Mouse (Mus musculus): ENCODE measurements around the gene Efhc1.

The Efhc1 gene

DNA sequence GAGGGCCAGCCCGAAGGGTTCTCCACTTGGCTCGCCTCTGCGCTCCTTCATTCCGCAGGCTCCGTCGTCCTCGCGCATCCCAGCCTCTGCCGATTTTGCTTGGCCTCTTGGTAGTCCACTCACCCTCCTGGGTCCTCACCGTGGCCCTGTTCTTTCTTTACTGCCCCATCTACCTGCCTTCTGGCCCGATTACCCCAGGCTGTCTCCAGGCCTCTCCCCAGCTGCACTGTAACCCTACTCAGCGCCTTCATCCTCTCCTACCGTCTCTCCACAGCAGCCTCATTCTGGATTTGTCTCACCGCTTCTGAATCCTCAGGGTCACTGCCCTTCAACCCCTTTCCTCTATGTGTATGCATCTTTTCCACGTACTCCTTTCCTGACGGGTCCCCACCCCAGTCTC lies 373 bp downstream of the Efhc1 start:
- no peak for DNase-seq (ENCODE audit: low spot score)

DNA sequence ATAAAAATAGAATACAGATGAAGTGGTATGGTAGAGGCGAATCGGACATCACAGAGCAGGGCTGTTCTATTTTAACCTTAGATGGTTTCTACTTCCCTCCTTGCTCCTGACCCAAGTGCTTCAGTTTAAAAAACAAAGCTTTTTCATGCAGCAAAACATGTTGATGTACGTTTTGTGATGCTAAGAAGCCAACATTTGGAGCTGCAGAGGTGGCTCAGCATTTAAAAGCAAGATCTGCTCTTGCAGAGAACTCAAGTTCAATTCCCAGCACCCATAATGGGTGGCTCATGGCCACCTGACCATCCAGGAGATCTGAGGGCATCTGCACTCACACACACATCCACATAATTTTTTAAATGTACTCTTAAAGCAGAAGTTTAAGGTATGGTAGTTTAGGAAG lies 3.5 kb downstream of the Efhc1 start:
- DNase-seq (ENCODE audit: low spot score), result no peak

DNA sequence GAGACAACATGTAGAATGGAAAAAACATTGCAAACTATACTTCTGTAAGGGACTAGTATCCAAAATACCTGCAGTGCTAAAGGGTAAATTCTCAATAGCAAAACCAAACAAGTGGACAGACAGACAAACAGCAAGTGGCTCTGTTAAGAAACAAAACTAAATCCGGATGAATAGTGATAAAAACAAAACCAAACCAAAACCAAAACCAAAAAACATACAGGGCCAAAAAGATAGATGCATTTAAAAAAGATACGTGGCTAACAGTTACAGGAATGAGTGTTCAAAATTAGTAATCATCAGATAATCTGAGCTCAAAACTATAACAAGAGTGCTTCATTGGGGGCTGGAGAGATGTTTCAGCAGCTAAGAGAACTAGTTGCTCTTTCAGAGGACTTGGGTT lies 18.2 kb downstream of the Efhc1 start:
- DNase-seq (ENCODE audit: low spot score), result no peak

DNA sequence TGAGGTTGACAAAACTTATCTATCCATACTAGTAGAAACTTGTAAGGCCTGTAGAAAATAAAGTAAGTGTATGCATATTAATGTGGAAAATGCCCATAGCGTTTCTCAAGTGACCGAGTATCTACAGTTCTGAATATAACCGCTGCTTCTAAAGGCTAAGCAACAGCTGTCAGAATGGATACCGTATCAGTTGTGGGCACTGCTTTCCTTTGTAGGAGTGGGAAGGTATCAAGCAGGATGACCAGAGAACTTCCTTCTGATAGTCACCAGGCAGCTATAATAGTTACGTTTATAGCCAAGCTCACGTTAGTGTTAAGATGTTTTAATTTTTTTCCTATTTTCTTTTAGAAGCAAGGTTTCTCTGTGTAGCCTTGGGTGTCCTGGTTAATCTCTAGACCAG lies 22.0 kb downstream of the Efhc1 start:
- DNase-seq (ENCODE audit: low spot score), result no peak

DNA sequence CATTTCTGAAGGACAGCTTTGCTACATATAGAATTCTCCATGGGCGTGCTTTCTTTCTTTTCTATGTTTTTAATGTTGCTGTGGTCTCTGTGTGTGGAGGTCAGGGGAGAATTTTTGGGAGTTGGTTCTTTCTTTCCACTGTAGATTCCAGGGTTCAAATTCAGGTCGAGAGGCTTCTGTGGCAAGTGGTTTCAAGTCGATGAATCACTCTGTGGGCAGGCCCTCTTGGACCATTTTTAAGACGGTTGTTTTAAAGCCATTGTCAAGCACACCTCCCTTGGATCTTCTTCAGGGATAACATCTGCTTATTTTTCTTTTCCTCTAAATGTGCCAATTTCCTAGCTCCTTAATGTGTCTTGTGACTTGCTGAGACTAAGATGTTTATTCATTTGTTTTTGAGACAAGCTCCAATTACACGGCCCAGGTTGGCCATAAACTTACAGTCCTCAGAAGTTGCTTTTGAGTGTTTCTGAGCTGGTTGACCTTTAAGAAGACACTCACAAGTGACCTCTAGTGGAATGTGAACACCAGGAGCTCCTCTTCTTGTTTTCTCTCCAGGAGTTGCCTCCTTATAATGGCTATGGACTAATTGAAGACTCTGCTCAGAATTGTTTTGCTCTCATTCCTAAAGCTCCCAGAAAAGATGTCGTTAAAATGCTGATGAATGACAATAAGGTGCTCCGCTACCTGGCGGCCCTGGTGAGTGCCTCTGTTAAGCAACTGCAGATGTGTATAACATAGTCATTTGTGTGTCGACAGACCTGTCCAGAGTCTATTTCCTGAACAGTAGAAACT lies 23.1 kb downstream of the Efhc1 start:
- DNase-seq (ENCODE audit: low spot score), result no peak

DNA sequence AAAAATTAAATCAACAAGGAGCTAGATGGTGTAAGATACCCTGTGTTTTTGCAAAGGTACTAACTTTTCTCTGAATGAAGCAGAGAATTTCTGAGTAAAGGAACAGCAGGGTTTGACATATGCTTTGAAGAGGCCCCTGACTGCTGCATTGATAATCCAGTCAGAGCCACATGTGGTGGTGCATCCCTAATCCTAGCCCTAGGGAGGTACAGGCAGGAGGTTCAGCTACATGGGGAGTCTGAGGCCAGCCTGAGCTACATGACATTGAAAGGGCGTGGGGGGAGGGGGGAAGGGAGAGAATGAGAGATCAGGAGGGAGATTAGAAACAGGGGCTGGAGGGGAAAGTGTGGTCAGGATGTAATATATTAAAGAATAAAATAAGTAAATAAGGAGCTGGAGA lies 29.1 kb downstream of the Efhc1 start:
- DNase-seq (ENCODE audit: low spot score), result no peak

DNA sequence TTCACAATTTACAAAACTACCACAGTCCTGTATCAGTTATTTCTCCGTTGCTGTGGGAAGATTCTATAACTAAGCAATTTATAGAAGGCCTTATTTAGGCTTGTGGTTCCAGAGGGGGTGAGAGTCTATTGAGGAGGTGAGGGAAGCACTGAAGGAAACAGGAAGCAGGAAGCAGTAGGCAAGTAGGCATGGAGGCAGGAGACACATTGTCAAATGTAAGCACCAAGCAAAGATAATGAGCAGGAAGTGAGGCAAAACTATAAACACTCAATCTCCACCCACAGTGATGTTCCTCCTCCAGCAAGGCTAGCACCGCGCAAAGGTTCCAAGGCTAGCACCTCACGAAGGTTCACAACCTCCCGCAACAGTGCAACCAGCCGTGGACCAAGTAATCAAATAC lies 30.3 kb downstream of the Efhc1 start:
- no peak for DNase-seq (ENCODE audit: low spot score)

DNA sequence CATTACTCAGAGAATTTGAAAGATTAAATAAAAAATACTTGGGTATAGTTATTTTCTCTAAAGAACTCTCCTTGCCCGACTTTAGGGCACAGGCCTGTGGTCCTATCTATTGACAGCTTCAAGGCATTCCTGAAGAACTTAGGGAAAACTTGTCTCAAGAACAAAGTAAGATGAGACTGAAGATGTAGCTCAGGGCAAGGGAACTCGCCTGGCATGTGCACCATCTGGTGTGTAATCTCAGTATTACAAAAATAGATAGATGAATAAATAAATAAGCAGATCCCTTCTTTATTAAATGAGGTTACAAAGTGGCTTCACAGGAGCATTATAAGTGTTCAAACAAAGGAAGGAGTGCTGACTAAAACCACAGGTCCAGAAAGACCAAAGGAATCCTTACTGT lies 32.7 kb downstream of the Efhc1 start:
- no peak for DNase-seq (ENCODE audit: low spot score)

DNA sequence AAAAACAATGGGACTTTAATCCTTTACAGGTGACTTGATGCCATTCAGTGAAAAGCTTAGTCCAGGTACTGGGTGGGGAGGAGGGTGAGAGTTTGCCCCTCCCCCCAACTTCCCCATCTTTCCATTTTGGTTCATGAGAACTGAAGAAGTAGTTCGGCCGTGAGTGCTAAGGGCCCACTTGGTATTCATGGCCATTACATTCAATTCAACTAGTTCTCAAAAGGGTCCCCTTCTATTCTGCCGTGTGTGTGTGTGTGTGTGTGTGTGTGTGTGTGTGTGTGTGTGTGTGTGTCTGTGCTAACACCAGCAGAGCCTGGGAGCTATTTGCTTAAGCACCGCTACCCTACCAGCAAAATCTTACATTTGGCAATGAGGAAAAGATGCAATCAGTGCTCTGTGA lies 33.2 kb downstream of the Efhc1 start:
- no peak for DNase-seq (ENCODE audit: low spot score)

DNA sequence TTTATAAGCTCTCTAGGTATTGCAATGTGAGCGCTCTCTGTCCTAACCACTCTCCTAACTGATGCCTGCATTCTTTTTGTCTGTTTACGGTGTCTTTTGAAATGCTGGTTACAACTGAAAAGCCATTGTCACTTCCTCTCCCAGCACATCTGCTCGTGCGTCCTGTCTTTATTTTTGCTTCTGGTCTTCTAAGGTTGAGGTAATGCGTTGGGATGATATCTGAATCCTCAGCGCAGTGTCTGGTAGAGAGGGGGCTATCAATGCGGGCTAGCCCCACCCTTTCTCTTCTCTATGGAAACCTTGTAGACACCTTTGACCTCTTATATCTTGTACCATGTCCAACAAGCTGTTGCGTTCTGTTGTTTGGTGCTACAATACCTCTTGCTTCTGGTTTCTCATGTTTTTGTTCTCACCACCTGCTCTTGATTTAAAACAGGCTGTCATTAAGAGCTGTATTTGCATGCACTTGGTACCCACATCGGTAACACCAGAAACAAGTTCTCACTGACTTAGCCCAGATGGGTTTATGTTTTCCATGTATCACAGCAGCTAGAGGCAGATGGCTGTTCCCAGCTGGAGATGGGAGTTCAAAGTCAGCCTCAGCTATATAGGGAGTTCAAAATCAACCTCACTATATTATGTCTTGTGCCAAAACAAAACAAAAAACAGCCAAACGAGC lies 35.1 kb downstream of the Efhc1 start:
- DNase-seq (ENCODE audit: low spot score), result no peak

DNA sequence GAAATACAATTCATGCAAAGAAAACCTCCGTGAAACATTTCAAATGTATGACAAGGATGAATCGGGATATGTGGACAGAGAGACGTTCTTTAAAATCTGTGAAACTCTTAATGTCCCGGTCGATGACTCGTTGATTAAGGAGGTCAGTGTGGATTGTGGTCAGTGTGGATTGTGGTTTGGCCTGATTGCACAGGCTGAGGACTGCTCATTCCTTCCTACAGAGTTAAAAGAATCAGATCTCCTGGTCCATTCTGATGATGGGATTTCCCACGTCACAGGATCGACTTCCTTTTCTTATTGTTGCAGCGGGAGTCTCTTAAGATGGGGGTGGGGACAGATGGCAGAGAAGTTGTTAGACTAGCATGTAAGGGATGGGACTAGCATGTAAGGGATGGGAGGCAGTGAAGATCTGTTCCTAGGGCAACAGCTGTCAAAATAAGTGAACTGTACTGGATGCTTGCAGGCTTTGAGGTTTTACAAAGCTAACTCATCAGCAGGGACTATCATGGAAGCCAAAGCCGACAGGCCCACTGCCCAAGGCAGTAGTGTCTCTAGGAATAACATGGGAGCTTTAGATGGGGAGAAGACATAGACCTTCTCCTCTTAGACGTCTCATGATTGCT lies 38.1 kb downstream of the Efhc1 start:
- no peak for DNase-seq (ENCODE audit: low spot score)

DNA sequence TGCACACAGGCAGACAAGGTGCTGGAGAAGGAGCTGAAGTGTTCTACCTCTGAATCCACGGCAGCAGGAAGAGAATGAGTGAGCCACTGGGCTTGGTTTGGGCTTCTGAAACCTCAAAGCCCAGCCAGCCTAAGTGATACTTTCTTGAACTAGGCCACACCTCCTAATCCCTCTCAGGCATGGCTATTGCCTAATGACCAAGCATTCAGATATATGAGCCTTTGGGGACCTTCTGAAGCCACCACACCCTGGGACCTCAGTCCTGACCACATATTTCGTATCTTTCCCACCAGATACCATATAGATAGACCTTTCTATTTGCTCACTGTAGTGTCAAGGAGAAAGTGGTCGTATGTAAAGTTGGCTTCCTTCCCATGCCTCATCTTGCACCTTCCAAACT lies 42.3 kb downstream of the Efhc1 start:
- no peak for DNase-seq (ENCODE audit: low spot score)

DNA sequence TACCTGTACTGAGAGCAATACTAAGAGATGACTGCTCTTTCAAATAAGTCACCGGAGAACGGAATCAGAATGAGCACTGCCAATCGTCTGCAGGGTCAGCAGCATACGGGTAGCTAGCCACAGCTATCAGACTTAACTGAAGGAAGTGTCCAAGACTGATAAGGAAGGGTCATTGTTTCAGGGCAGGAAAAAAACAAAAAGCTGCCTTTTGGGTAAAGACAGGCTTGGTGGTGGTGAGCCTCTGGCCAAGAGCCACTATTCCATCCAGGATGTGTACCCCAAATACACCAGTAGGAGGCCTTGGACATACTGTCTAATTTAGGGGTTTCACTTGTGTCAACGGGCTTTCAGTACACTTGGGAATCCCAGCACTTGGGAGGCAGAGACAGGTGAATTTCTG lies 42.9 kb downstream of the Efhc1 start:
- DNase-seq (ENCODE audit: low spot score), result no peak

DNA sequence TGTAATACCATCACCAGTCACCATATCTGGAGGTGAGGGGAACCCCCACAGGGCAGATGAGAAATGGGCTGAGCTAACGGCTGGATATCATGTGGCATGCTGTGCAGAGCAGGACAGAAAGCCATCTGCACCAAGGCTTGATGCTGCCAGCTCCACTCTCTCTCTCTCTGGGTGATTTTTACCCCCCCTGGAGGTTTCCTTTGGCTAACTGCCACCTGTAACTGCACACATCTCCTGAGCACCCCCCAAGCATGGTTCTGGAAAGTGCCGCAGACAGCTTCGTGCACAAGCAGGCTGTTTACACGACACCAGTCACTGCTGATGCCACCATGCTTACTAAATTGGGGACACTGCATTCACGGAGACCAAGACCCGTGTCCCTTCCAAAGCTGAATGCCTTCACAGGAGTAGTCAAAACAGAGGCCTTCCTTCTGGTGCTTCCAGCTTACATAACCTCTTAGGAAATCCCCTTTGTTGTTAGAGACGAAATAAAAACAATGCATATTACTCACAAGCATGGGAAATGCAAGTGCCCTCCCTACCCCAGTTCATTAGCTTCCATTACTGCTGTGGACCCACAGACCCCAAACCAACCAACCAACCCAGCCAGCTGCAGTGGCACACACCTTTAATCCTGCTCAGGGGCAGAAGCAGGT lies 44.0 kb downstream of the Efhc1 start:
- no peak for DNase-seq (ENCODE audit: low spot score)

DNA sequence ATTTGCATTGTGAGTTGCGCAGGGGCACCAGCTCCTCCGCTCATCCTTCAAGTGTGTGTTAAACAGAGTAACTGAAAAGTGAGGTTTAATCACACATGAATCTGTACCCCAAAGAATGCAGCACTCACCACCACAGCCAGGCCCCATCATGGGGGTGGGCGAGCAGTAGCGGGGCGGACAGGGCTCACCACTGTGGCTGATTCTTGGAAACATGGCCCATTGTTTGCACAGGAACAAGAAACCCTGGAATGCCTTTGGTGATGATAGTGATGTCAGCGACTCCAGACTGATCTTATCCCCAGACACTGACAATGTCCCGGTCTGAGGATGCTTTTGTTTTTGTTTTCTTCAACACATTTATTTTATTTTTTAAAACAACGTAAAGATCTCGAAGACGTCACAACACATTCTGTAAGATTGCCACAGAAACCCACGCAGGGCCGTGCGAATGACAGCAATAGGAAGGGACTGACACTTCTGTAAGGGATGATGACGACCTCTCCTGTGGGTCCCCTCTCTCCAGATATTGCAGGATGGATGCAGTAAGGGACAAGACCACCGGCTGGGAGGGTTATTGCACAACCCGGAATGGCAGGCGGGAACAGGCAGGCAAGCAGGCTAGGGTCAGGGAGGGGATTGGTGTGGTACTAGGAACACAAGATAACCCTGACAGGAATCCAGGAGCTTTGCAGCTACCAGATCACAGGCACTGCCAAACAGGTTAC lies 45.3 kb downstream of the Efhc1 start:
- no peak for DNase-seq (ENCODE audit: low spot score)

DNA sequence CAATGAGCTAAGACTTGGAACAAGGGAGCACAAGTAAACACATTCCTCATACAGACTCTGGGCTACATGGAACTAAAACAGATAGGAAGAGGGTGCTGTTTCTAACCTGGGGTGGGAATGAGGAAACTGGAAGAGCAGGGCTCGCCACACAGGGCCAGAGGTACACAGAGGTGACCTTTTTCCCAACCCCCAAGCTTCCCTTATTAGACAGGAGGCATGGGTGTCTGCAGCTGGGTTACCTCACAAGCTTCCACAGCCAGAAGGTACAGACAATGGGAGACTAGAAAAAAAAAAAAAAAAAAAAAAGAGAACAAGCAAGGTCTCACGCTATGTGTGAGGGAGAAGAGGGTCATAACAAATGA lies 45.9 kb downstream of the Efhc1 start:
- no peak for DNase-seq (ENCODE audit: low spot score)

DNA sequence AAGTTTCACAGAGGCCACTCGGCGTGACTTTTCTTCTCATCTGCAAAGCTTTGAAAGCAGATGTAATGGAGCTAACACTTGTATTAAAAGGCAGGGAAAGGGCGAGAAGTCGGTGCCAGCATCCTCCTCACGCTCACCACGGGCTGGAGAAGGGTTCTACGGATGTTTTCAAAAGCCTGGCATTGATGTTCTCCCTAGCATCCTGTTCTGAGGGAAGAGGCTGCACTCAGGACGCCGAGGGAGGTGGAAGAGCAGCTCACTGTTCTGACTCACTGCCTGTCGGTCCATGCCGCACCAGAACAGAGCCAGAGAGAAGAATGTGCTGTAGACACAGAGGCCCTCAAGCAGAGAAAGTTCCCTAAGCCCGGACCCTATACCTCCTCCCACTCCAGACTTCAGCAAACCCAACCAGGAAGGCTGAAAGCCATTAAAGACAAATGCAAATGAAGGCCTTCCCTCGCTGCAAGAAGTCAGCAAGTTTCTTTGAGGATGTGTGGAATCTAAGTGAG lies 46.5 kb downstream of the Efhc1 start:
- DNase-seq (ENCODE audit: low spot score), result no peak

DNA sequence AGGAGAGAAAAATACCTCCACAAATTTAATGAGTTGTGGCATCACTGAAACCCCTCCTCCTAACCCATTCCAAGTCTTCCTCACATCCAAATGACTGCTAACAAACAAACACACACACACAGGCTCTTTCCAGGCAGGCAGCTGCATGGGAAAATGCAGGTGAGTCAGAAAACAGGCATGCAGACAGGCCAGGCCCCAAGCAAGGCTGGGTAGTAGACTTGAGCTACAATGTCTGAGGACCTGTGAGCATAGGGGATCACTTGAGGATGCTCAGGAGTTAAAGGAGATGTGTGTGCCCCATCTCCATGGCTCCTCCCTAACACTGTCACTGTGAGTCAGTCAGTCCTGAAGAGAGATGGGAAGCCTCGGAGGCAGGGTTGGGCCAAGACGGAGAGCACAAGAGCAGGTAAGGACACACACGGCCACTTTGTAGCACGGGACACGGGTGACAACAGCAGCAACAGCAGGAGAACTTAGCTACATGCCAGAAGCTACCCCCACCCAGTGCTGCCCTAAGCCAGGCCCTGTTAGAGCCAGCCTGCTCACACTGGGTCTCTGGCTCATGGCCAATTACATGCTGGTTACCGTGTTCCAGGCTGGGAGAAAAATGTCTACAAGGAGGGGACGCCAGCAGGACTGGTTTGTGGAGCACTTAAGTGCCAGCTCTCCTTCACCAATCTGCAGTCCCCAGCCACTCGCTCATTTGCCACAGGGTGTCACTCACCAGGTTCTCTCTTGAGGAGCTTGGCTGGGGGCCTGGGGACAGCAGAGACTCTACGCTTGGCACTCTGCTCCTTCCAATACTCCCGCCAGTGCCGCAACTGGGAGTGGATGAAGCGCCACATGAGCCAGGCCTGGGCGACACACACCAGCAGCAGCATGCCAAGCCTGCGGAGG lies 51.1 kb downstream of the Efhc1 start:
- no peak for DNase-seq (ENCODE audit: low spot score)

DNA sequence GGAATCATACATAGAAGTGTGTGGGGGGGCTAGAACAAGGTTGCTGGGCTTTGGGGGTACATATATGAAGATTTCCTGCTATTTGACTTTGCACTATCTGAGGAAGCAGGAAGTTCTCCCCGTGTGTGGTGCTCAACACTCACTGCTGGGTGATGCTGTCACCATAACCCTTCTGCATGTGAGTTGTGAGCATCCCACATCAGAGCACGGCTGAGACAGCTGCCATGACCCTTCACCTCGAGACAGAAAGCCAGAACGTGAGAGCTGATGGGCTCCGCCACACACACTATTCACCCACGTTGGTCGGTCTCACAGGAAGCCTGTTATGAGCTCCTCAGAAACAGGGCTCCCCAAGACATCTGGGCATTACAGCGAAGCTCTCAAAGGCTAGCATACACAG lies 53.2 kb downstream of the Efhc1 start:
- DNase-seq (ENCODE audit: low spot score), result no peak

DNA sequence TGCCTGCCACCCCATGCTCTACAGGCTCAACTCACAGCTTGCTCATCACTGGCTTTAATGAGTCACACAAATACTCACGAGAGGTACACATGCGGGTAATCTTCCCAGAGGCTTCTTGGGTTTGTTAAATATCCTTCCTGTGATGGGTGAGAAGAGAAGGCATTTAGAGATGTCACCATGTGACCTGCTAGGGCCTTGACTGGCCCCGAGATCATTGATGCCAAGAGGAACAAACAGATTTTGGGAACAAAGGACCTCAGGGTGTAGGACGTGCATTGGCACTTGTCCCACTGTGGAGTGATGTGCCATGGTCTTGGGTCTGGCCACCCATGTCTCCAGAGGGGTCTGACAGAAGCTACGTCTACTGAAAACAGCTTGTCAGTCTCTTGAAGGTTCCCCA lies 55.3 kb downstream of the Efhc1 start:
- no peak for DNase-seq (ENCODE audit: low spot score)

All from testis, postnatal 14 days (tissue).